Mouse (Mus musculus) hindbrain, embryonic 15.5 days (tissue): Measurements from ENCODE around the gene Stk39. TPM values are rescaled to one million over a fixed set of nuclear protein-coding genes. Genes with fewer than 3 reads are reported as not detected.

Experiments
- ATAC-seq: fragments of 200-750 bp; cut with Nextera tagmentation; 2 replicates; pipeline ENCODE4 v1.8.0; 2017; ENCODE audit warnings: low read depth, moderate number of reproducible peaks, moderate TSS enrichment; ENCODE audit not compliant: low FRiP score
- H3K27ac ChIP-seq: fragments of 300-500 bp; sonication (generic); replicated peaks from 2 replicates; pipeline ENCODE4 v1.5.1; 2015; ENCODE audit warnings: mild to moderate bottlenecking, inconsistent platforms
- H3K27me3 ChIP-seq: fragments of 300-500 bp; sonication (generic); 2 replicates; pipeline ENCODE4 v1.6.1; 2015; ENCODE audit warnings: control low read depth, inconsistent platforms
- H3K36me3 ChIP-seq: fragments of 300-500 bp; sonication (generic); 2 replicates; pipeline ENCODE4 v1.6.1; 2015; ENCODE audit warnings: control low read depth, inconsistent platforms
- H3K4me1 ChIP-seq: fragments of 300-500 bp; sonication (generic); replicated peaks from 2 replicates; pipeline ENCODE4 v1.6.1; 2015; ENCODE audit warnings: control low read depth, inconsistent platforms
- H3K4me2 ChIP-seq: fragments of 300-500 bp; sonication (generic); 2 replicates; pipeline ENCODE4 v1.6.1; 2015; ENCODE audit warnings: moderate library complexity, mild to moderate bottlenecking, inconsistent platforms
- H3K4me3 ChIP-seq: fragments of 300-500 bp; sonication (generic); 2 replicates; pipeline ENCODE4 v1.5.1; 2015; ENCODE audit warnings: mild to moderate bottlenecking, inconsistent platforms
- H3K9ac ChIP-seq: fragments of 300-500 bp; sonication (generic); 2 replicates; pipeline ENCODE4 v1.6.1; 2015; ENCODE audit warnings: inconsistent platforms
- H3K9me3 ChIP-seq: fragments of 300-500 bp; sonication (generic); 2 replicates; pipeline ENCODE4 v1.6.1; 2016; ENCODE audit warnings: control low read depth, inconsistent platforms
- WGBS: fragments of 180-500 bp; shearing (Covaris S2); methylation state at CpG from one replicate; pipeline ENCODE4 v1.1.7; 2015; 5-methylcytosine and 5-hydroxymethylcytosine counted together
- polyA plus RNA-seq: library from polyadenylated mRNA; unstranded; fragments of >200 nt; fragmentation: Nextera tagmentation; extraction: Ambion mirVana; gene quantifications from 2 replicates; pipeline ENCODE4 v1.2.1, GENCODE M21; 2015

Stk39 gene
- polyA plus RNA-seq, 1 experiment from 2014 or later: 34.3 TPM

GRCm38 (mm10) chr2:68386313-68386863, 85.7 kb downstream of the Stk39 start:
- Histone ChIP-seq H3K27ac (no peak overlapping the region), H3K9me3 (no peaks in the 10 kb centered on the region), H3K27me3 (no peaks in the 10 kb centered on the region), H3K4me3 (no peak overlapping the region), H3K4me1 (no peaks in the 10 kb centered on the region; the same call in none of the 2 replicates), H3K4me2 (no peak overlapping the region), H3K36me3 (no peaks in the 10 kb centered on the region), H3K9ac (no peak overlapping the region)
- 26% methylated on average over 10 of the region's 10 CpGs for WGBS
- ATAC-seq: no peak

GRCm38 (mm10) chr2:68385654-68386312, 86.3 kb downstream of the Stk39 start:
- H3K9ac ChIP-seq: no peak overlapping the region
- H3K4me2 ChIP-seq: no peak overlapping the region
- 63% methylated on average over 9 of the region's 9 CpGs for WGBS

GRCm38 (mm10) chr2:68383964-68384363, 88.1 kb downstream of the Stk39 start:
- no peak overlapping the region for H3K4me2 ChIP-seq
- no peaks in the 10 kb centered on the region for H3K27me3 ChIP-seq
- H3K4me3 ChIP-seq: no peak overlapping the region
- no peaks in the 10 kb centered on the region for H3K36me3 ChIP-seq
- no peak overlapping the region for H3K9ac ChIP-seq
- no peaks in the 10 kb centered on the region for H3K9me3 ChIP-seq
- H3K27ac ChIP-seq: no peak overlapping the region
- H3K4me1 ChIP-seq: peaks cover 11% of the 10 kb centered on the region
- ATAC-seq: no peak
- 89% methylated on average over 4 of the region's 4 CpGs for WGBS

More at GRCm38 (mm10) chr2:68385654-68386312, 86.3 kb downstream of the Stk39 start:
- no peaks in the 10 kb centered on the region for H3K9me3 ChIP-seq
- H3K4me3 ChIP-seq: no peak overlapping the region
- no peaks in the 10 kb centered on the region for H3K27me3 ChIP-seq
- H3K4me1 ChIP-seq: no peaks in the 10 kb centered on the region; the same call in none of the 2 replicates
- H3K36me3 ChIP-seq: no peaks in the 10 kb centered on the region
- ATAC-seq: no peak
- H3K27ac ChIP-seq: no peak overlapping the region

- Histone ChIP-seq H3K9me3 (no peaks in the 10 kb centered on the region), H3K27ac (no peak overlapping the region), H3K4me2 (no peak overlapping the region), H3K4me3 (no peak overlapping the region), H3K4me1 (peaks cover 11% of the 10 kb centered on the region), H3K27me3 (no peaks in the 10 kb centered on the region), H3K36me3 (no peaks in the 10 kb centered on the region), H3K9ac (no peak overlapping the region)
- 60% methylated on average over 11 of the region's 11 CpGs for WGBS
- no peak for ATAC-seq
Measured at GRCm38 (mm10) chr2:68382394-68383059, 89.5 kb downstream of the Stk39 start.

GRCm38 (mm10) chr2:68381881-68382280, 90.2 kb downstream of the Stk39 start:
- WGBS: 81% methylated on average over 4 of the region's 4 CpGs
- no peak overlapping the region for H3K27ac ChIP-seq
- H3K9ac ChIP-seq: no peak overlapping the region
- ATAC-seq: no peak
- no peak overlapping the region for H3K4me2 ChIP-seq
- no peaks in the 10 kb centered on the region for H3K36me3 ChIP-seq
- no peak overlapping the region for H3K4me3 ChIP-seq
- H3K9me3 ChIP-seq: no peaks in the 10 kb centered on the region
- no peaks in the 10 kb centered on the region for H3K27me3 ChIP-seq
- H3K4me1 ChIP-seq: peaks cover 11% of the 10 kb centered on the region

GRCm38 (mm10) chr2:68381205-68381604, 90.9 kb downstream of the Stk39 start:
- 43% methylated on average over 6 of the region's 6 CpGs for WGBS

GRCm38 (mm10) chr2:68379631-68380030, 92.4 kb downstream of the Stk39 start:
- Histone ChIP-seq H3K9me3 (no peaks in the 10 kb centered on the region), H3K9ac (no peak overlapping the region)
- 0 out of 2 replicates have a peak, but pooled peaks have one; percentile 49 for ATAC-seq

More at GRCm38 (mm10) chr2:68381205-68381604, 90.9 kb downstream of the Stk39 start:
- Histone ChIP-seq H3K9me3 (no peaks in the 10 kb centered on the region), H3K27me3 (no peaks in the 10 kb centered on the region), H3K36me3 (no peaks in the 10 kb centered on the region), H3K4me3 (no peak overlapping the region), H3K4me2 (no peak overlapping the region), H3K9ac (no peak overlapping the region), H3K27ac (no peak overlapping the region), H3K4me1 (peaks cover 11% of the 10 kb centered on the region)
- ATAC-seq: no peak

GRCm38 (mm10) chr2:68378319-68378718, 93.7 kb downstream of the Stk39 start:
- no peaks in the 10 kb centered on the region for H3K9me3 ChIP-seq
- no peak overlapping the region for H3K27ac ChIP-seq
- no peak overlapping the region for H3K4me2 ChIP-seq
- 81% methylated on average over 8 of the region's 8 CpGs for WGBS
- H3K4me1 ChIP-seq: peaks cover 11% of the 10 kb centered on the region
- no peak for ATAC-seq
- no peak overlapping the region for H3K9ac ChIP-seq
- no peaks in the 10 kb centered on the region for H3K36me3 ChIP-seq
- H3K4me3 ChIP-seq: no peak overlapping the region
- no peaks in the 10 kb centered on the region for H3K27me3 ChIP-seq

More at GRCm38 (mm10) chr2:68379631-68380030, 92.4 kb downstream of the Stk39 start:
- H3K4me3 ChIP-seq: no peak overlapping the region
- H3K27ac ChIP-seq: no peak overlapping the region
- WGBS: 37% methylated on average over 11 of the region's 11 CpGs
- H3K4me1 ChIP-seq: peaks cover 11% of the 10 kb centered on the region
- no peaks in the 10 kb centered on the region for H3K36me3 ChIP-seq
- H3K4me2 ChIP-seq: no peak overlapping the region; the same call in 1 of the 2 replicates
- no peaks in the 10 kb centered on the region for H3K27me3 ChIP-seq

GRCm38 (mm10) chr2:68377251-68377681, 94.8 kb downstream of the Stk39 start:
- H3K9me3 ChIP-seq: no peaks in the 10 kb centered on the region
- no peak overlapping the region for H3K9ac ChIP-seq
- H3K27me3 ChIP-seq: no peaks in the 10 kb centered on the region
- peaks cover 11% of the 10 kb centered on the region for H3K4me1 ChIP-seq
- WGBS: 82% methylated on average over 6 of the region's 6 CpGs
- H3K4me2 ChIP-seq: no peak overlapping the region
- no peak overlapping the region for H3K4me3 ChIP-seq
- no peak for ATAC-seq
- no peak overlapping the region for H3K27ac ChIP-seq
- no peaks in the 10 kb centered on the region for H3K36me3 ChIP-seq

- H3K4me1 ChIP-seq: peaks cover 11% of the 10 kb centered on the region
- no peak for ATAC-seq
- no peak overlapping the region for H3K4me2 ChIP-seq
- H3K9ac ChIP-seq: no peak overlapping the region
- no peaks in the 10 kb centered on the region for H3K9me3 ChIP-seq
- H3K4me3 ChIP-seq: no peak overlapping the region
- H3K27me3 ChIP-seq: no peaks in the 10 kb centered on the region
- no peak overlapping the region for H3K27ac ChIP-seq
- H3K36me3 ChIP-seq: no peaks in the 10 kb centered on the region
- WGBS: 83% methylated on average over 12 of the region's 12 CpGs
Measured at GRCm38 (mm10) chr2:68376660-68377059, 95.4 kb downstream of the Stk39 start.

GRCm38 (mm10) chr2:68374202-68374601, 97.9 kb downstream of the Stk39 start:
- Histone ChIP-seq H3K36me3 (no peaks in the 10 kb centered on the region), H3K9me3 (no peaks in the 10 kb centered on the region), H3K4me1 (peaks cover 12% of the 10 kb centered on the region), H3K9ac (no peak overlapping the region), H3K4me2 (no peak overlapping the region), H3K27ac (0 out of 2 replicates have a peak overlapping the region, but pooled peaks have one; percentile 8), H3K27me3 (no peaks in the 10 kb centered on the region), H3K4me3 (no peak overlapping the region)
- 56% methylated on average over 7 of the region's 7 CpGs for WGBS
- no peak for ATAC-seq

GRCm38 (mm10) chr2:68371912-68372311, 100.2 kb downstream of the Stk39 start:
- no peak for ATAC-seq
- Histone ChIP-seq H3K4me2 (no peak overlapping the region), H3K36me3 (no peaks in the 10 kb centered on the region), H3K4me1 (peaks cover 18% of the 10 kb centered on the region), H3K27ac (no peak overlapping the region), H3K27me3 (no peaks in the 10 kb centered on the region), H3K9me3 (no peaks in the 10 kb centered on the region), H3K9ac (no peak overlapping the region), H3K4me3 (no peak overlapping the region)
- 77% methylated on average over 6 of the region's 6 CpGs for WGBS
